ENCODE assay signal across 9 mouse cellular contexts in the genomic region with DNA sequence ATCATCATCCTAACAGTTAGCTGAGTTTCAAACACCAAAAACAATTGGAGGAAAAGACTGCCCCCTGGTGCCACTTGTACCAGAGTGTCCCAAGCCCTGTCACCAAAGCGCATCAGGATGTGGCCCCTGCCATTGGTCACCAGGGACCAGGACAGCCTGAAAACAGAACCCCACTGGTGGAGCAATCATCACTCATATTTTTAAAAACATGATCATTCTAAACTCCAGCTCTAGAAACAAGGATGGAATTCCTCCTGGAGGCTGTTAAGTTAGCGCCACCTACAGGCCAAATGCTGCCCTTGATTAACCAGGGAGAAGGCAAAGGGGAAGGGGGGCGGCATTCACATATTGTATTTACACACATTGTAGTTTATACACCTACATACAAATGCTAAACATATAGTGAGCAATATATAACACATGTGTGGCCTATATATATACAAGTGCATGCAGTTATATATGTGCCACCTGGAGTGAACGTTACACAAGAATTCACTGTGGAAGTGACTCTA. TPM values are rescaled to one million over a fixed set of nuclear protein-coding genes. Genes with fewer than 3 reads are reported as not detected.
DNase-seq lines count a peak whose midpoint lies in the region; ATAC-seq and TF ChIP-seq lines count a peak whose summit lies in the region.
"Had no signal": no experiment of that assay in that cellular context is flagged by ENCODE, and none has a peak within 500 bp of the region (broad histone marks: within the 10 kb centered on the region; RNA-seq: fewer than 3 reads in every experiment).

No protein-coding gene starts in this region.

- no peak overlapping the region; the same call in 1 of the 2 replicates for H3K27ac ChIP-seq in MEL (ENCODE audit: control insufficient read depth, low read depth, low read length)
- no peak overlapping the region for H3K27ac ChIP-seq in lung, postnatal 0 days (ENCODE audit: low read length)
- no peak overlapping the region for H3K27ac ChIP-seq in olfactory bulb, adult 2 months (ENCODE audit: insufficient read depth, low read depth, low read length)
- H3K27ac ChIP-seq: hindbrain, embryonic 15.5 days had no signal

- TF ChIP-seq EP300 in MEL (IDR thresholded peaks at IDR 0.05; ENCODE audit: low read depth in 1 of 2, low read length in 2 of 2) = no peak
- TF ChIP-seq EP300 in lung, postnatal 0 days (IDR thresholded peaks at IDR 0.05) = no peak

- no peak for TF ChIP-seq POLR2A in MEL (IDR thresholded peaks at IDR 0.05; ENCODE audit: control insufficient read depth in 1 of 2, insufficient read depth in 1 of 2, low read depth in 1 of 2, low read length in 2 of 2, poor library complexity in 1 of 2)
- no peak for TF ChIP-seq POLR2A in olfactory bulb, adult 2 months (IDR thresholded peaks at IDR 0.05; ENCODE audit: insufficient read depth, low read depth, low read length)

- no peaks in the 10 kb centered on the region for H3K27me3 ChIP-seq in MEL (ENCODE audit: control insufficient read depth in 1 of 2, insufficient read depth in 2 of 2, low read length in 2 of 2)
- H3K27me3 ChIP-seq in lung, postnatal 0 days (replicated peaks; ENCODE audit: insufficient read depth, low read length) = no peaks in the 10 kb centered on the region

- peak overlapping the region; percentile 58 to 60 for H3K4me3 ChIP-seq in MEL (ENCODE audit: control insufficient read depth in 1 of 2, insufficient read depth in 1 of 2, low read depth in 2 of 2, low read length in 2 of 2)
- H3K4me3 ChIP-seq in lung, postnatal 0 days (ENCODE audit: low read depth, low read length) = no peak overlapping the region
- no peak overlapping the region for H3K4me3 ChIP-seq in olfactory bulb, adult 2 months (ENCODE audit: insufficient read depth, low read depth, low read length)
- H3K4me3 ChIP-seq: hindbrain, embryonic 15.5 days had no signal

- H3K4me2 ChIP-seq in lung, postnatal 0 days (replicated peaks; ENCODE audit: low read depth, low read length) = no peak overlapping the region
- H3K4me2 ChIP-seq: hindbrain, embryonic 15.5 days had no signal

- ATAC-seq in lung, postnatal 0 days = peak; percentile 34

- peaks cover 0 to 4% of the 10 kb centered on the region in 2 experiments; a peak in 2 of 4 replicates for H3K36me3 ChIP-seq in MEL (ENCODE audit: control insufficient read depth in 1 of 2, insufficient read depth in 2 of 2, low read length in 2 of 2)
- H3K36me3 ChIP-seq in lung, postnatal 0 days (ENCODE audit: insufficient read depth, low read length) = no peaks in the 10 kb centered on the region
- H3K36me3 ChIP-seq: hindbrain, embryonic 15.5 days had no signal

- peak overlapping the region; percentile 52 for H3K9ac ChIP-seq in MEL (ENCODE audit: control insufficient read depth, low read depth, low read length, poor library complexity, severe bottlenecking)
- H3K9ac ChIP-seq in lung, postnatal 0 days (replicated peaks; ENCODE audit: low read depth) = no peak overlapping the region
- H3K9ac ChIP-seq: hindbrain, embryonic 15.5 days had no signal

- TF ChIP-seq CTCF in MEL (IDR thresholded peaks at IDR 0.05 in 2 of 3, conservative IDR thresholded peaks at IDR 0.05 in 1 of 3; ENCODE audit: control insufficient read depth in 1 of 3, insufficient read depth in 1 of 3, low read depth in 2 of 3, low read length in 3 of 3, poor library complexity in 1 of 3, severe bottlenecking in 1 of 3) = peak; percentile 78 to 83 (median 80)
- TF ChIP-seq CTCF in lung, postnatal 0 days (IDR thresholded peaks at IDR 0.05) = peak; percentile 81
- peak; percentile 82 for TF ChIP-seq CTCF in olfactory bulb, adult 2 months (IDR thresholded peaks at IDR 0.05; ENCODE audit: insufficient read depth, low read depth, low read length)

- no peaks in the 10 kb centered on the region; the same call in 1 of the 2 replicates for H3K79me2 ChIP-seq in MEL (ENCODE audit: control insufficient read depth, insufficient read depth, low read length, poor library complexity)

- H3K9me3 ChIP-seq in MEL (replicated peaks; ENCODE audit: insufficient read depth, low read length) = no peaks in the 10 kb centered on the region
- H3K9me3 ChIP-seq in lung, postnatal 0 days (ENCODE audit: low read length) = no peaks in the 10 kb centered on the region
- H3K9me3 ChIP-seq: hindbrain, embryonic 15.5 days had no signal

- peak; percentile 70 for DNase-seq in CD4-positive helper T cell, adult 2 months (ENCODE audit: low read depth, low spot score)
- peak; percentile 84 for DNase-seq in MEL (ENCODE audit: low read depth, low spot score)
- peak; percentile 84 to 89 for DNase-seq in cerebellum, postnatal 10 days
- peak; percentile 7 for DNase-seq in gastrocnemius, postnatal 25 days
- DNase-seq in kidney, postnatal 25 days = peak; percentile 52 to 76
- DNase-seq in lung, postnatal 0 days (ENCODE audit: low spot score) = peak; percentile 66
- peak; percentile 47 to 57 for DNase-seq in thymus, postnatal 36 days

- H3K4me1 ChIP-seq in MEL (ENCODE audit: control insufficient read depth in 1 of 2, insufficient read depth in 2 of 2, low read length in 2 of 2) = peaks cover 0 to 8% of the 10 kb centered on the region in 2 experiments; a peak in 2 of 4 replicates
- peaks cover 7% of the 10 kb centered on the region; the same call in 1 of the 2 replicates for H3K4me1 ChIP-seq in lung, postnatal 0 days (ENCODE audit: insufficient read depth, low read depth, low read length)
- peaks cover 8% of the 10 kb centered on the region; the same call in 1 of the 2 replicates for H3K4me1 ChIP-seq in olfactory bulb, adult 2 months (ENCODE audit: control insufficient read depth, insufficient read depth, low read length)

- WGBS in lung, postnatal 0 days = 28% methylated on average over 4 of the region's 4 CpGs
- WGBS in olfactory bulb, adult 2 months = 21% methylated on average over 4 of the region's 4 CpGs

- peak; percentile 43 for TF ChIP-seq RAD21 in MEL (IDR thresholded peaks at IDR 0.05; ENCODE audit: low read depth, low read length)

TF ChIP-seq in MEL, 35 proteins besides CTCF, POLR2A, EP300 and RAD21:
- TF ChIP-seq E2F4 (IDR thresholded peaks at IDR 0.05; ENCODE audit: borderline replicate concordance, low read depth, low read length) (no peak), SMC3 (IDR thresholded peaks at IDR 0.05; ENCODE audit: low read depth, low read length) (peak; percentile 57), POLR2AphosphoS2 (IDR thresholded peaks at IDR 0.05; ENCODE audit: low read length) (no peak), MYB (IDR thresholded peaks at IDR 0.05; ENCODE audit: low read depth, low read length) (no peak), GABPA (IDR thresholded peaks at IDR 0.05; ENCODE audit: low read depth, low read length) (no peak), TBP (IDR thresholded peaks at IDR 0.05; ENCODE audit: low read depth, low read length) (no peak), MXI1 (IDR thresholded peaks at IDR 0.05; ENCODE audit: low read depth, low read length) (peak; percentile 17; the same call in 1 of the 2 replicates), RCOR1 (IDR thresholded peaks at IDR 0.05; ENCODE audit: low read depth, low read length) (no peak), USF2 (IDR thresholded peaks at IDR 0.05; ENCODE audit: borderline replicate concordance in 1 of 2, insufficient read depth in 1 of 2, low read depth in 1 of 2, low read length in 2 of 2) (no peak), ZC3H11A (IDR thresholded peaks at IDR 0.05; ENCODE audit: low read depth, low read length) (peak; percentile 14; the same call in 1 of the 2 replicates)

RNA-seq across cellular contexts. Expression of a gene that starts 1.9 kb away (rescaled TPM):
- total RNA-seq in MEL (2012; rRNA removed) = 0.95 and 1.1 TPM in 2 replicates
- 1 to 10 TPM in 1 of 2 experiments, not detected in 1; 2.4 TPM for polyA plus RNA-seq in MEL (2012; ENCODE audit: insufficient read depth in 1 of 2, insufficient read length in 2 of 2, low read depth in 1 of 2, low replicate concordance in 2 of 2, missing spikeins in 1 of 2)
- total RNA-seq in gastrocnemius, postnatal 25 days (2021) = not detected
- polyA plus RNA-seq in lung, postnatal 0 days (2015; fragmentation: Nextera tagmentation; extraction: Ambion mirVana) = 1.2 and 1.8 TPM in 2 replicates
- not detected in 2 replicates for polyA plus RNA-seq in olfactory bulb, adult 2 months (2012; ENCODE audit: insufficient read depth, insufficient read length, low replicate concordance, missing spikeins)

RNA-seq across cellular contexts. Expression of a gene that starts 7.1 kb away (rescaled TPM):
- total RNA-seq in MEL (2012; rRNA removed) = 12.7 and 13.5 TPM in 2 replicates
- polyA plus RNA-seq in MEL (2012; ENCODE audit: insufficient read depth in 1 of 2, insufficient read length in 2 of 2, low read depth in 1 of 2, low replicate concordance in 2 of 2, missing spikeins in 1 of 2) = 10 to 100 TPM in 1 of 2 experiments, not detected in 1; 15.6 TPM
- 1 to 10 TPM; 4.0 to 4.5 TPM for total RNA-seq in gastrocnemius, postnatal 25 days (2021)
- polyA plus RNA-seq in lung, postnatal 0 days (2015; fragmentation: Nextera tagmentation; extraction: Ambion mirVana) = 6.9 and 8.5 TPM in 2 replicates
- not detected in 2 replicates for polyA plus RNA-seq in olfactory bulb, adult 2 months (2012; ENCODE audit: insufficient read depth, insufficient read length, low replicate concordance, missing spikeins)

Comparison
In these comparisons a context has a peak if more than half of its experiments do, and no peak if none do; other contexts are left out.
1. DNase-seq: peak in every context shown above with its lines; median percentile 86 in cerebellum, postnatal 10 days; 84 in MEL; 70 in CD4-positive helper T cell, adult 2 months; 66 in lung, postnatal 0 days; 64 in kidney, postnatal 25 days; 52 in thymus, postnatal 36 days; 7 in gastrocnemius, postnatal 25 days.
2. H3K4me3 ChIP-seq: peak in MEL (2 of 2); none in lung, postnatal 0 days (single experiment) and olfactory bulb, adult 2 months (single experiment).
3. Peak in every context shown above with its lines, with median percentiles within 50 percentile points of each other: CTCF ChIP-seq.